Mouse (Mus musculus): ENCODE measurements around the gene Aqp9.
"Not testable (repeated sequence)": the region's sequence is repeated elsewhere in the genome, so short reads cannot be mapped to it uniquely, and the experiment has no call there.

The Aqp9 gene

GRCm38 (mm10) chr9:71140205-71140604 lies 28.3 kb downstream of the Aqp9 start:
- DNase-seq (ENCODE audit: low spot score in 2 of 2), result no peak

- DNase-seq (ENCODE audit: low spot score in 2 of 2), result no peak
Measured at GRCm38 (mm10) chr9:71138936-71139335, 29.5 kb downstream of the Aqp9 start.

DNA sequence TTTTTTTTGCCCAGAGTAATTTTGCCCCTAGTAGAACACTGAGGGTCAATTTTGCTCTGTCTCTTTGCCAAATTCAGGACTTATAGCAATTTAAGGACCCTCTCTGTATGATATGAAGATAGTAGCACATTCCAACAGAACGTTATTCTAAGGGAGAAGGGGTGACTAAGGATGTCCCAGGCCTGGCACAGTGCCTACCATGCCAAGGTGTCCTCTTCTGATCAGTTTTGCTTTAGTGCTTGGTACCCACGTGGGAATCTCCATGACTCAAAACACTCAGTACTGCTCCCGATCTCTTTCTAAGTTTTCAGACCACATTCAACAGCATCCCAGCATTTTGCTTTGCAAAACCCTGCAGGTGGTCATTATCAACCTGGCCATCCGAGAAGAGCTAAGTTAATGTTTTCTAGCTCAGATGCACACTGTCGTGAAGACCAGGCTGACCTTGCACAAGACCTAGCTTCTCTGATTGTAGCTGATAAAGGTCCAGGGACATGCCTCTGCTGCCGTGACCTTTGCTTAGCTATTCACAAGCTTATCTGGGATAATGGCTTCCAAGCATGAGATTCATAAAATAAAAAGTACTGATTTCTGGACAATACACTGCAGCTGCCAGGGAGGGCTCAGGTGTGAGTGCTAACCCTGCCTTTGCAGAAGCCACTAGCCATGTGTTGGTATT lies 31.1 kb downstream of the Aqp9 start:
- DNase-seq (ENCODE audit: low spot score in 2 of 2), result no peak

- DNase-seq (ENCODE audit: low spot score in 2 of 2), result no peak
Measured at GRCm38 (mm10) chr9:71135073-71135472, 33.4 kb downstream of the Aqp9 start.

DNA sequence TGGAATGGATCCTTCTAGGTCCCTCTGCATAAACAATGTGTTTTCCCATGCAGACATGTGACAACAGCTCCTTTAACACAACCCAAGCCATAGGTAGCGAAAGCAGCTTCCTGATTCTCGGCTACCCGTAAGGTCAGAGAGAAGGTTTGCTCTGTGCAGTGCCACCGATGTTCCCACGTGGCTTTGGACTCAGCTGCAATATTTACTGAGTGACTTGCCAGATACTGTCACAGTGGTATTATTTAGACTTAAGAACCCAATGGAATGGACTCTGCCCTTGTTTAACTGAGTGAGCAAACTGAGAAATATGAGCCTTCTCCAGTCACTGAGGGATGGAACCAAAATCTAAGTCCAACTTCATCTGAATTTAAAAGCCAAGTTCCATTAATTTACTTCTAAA lies 35.3 kb downstream of the Aqp9 start:
- no peak for DNase-seq (ENCODE audit: low spot score in 2 of 2)

DNA sequence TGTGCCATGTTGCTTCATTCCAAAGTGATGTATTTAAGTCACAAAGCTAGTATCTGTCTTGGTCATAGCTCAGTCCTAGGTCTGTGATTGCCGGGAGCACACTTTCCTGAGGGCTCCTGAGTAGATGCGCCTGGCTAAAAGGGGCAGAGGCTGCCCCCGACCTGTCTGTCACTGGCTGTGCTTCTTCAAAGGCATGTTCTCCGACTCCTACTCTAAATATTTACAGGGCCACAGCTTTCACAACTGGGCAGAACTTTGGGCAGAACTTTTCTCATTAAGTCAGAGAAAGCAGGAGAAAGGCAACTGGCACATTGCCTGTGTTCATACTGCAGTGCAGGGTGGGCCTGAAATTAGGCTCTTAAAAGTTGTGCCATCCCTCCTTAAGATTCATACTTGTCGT lies 36.7 kb downstream of the Aqp9 start:
- DNase-seq (ENCODE audit: low spot score in 2 of 2), result no peak

GRCm38 (mm10) chr9:71128911-71129310 lies 39.6 kb downstream of the Aqp9 start:
- DNase-seq (ENCODE audit: low spot score in 2 of 2), result peak; percentile 55 to 72

GRCm38 (mm10) chr9:71126205-71126604 lies 42.3 kb downstream of the Aqp9 start:
- peak; percentile 49 to 64 for DNase-seq (ENCODE audit: low spot score in 2 of 2)

DNA sequence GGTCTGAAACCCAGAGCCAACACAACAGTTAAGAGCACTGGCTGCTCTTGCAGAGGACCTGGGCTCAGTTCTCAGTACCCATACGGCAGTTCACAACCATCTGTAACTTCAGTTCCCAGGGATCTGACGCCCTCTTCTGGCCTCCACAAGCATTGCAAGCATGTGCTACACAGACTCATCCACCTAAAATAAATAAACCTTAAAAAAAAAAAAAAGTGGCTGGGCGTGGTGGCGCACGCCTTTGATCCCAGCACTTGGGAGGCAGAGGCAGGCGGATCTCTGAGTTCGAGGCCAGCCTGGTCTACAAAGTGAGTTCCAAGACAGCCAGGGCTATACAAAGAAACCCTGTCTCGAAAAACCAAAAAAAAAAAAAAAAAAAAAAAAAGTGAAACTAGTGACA lies 45.4 kb downstream of the Aqp9 start:
- not testable (repeated sequence) for DNase-seq (ENCODE audit: low spot score in 2 of 2)

- no peak for DNase-seq (ENCODE audit: low spot score in 2 of 2)
Measured at GRCm38 (mm10) chr9:71120924-71121323, 47.6 kb downstream of the Aqp9 start.

GRCm38 (mm10) chr9:71113166-71113565 lies 55.3 kb downstream of the Aqp9 start:
- DNase-seq (ENCODE audit: low spot score in 2 of 2), result no peak

DNA sequence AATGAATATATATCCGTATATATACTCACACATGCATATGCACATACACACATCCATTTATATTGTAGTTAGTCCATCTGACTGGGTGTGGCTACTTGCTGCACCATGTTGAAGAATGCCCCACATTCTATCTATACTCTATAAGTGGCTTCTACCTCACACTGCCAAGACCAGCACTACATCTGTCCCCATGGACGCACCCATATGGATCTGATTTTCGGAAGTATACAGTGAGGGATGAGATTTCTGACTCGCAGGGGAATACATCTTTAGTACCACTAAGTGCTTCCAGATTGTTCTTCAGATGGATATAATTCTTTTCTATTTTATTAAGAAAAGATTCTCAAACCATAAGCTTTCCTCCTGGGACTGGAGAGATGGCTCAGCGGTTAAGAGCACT lies 65.0 kb downstream of the Aqp9 start:
- no peak for DNase-seq (ENCODE audit: low spot score in 2 of 2)

- peak; percentile 58 to 66 for DNase-seq (ENCODE audit: low spot score in 2 of 2)
Measured at GRCm38 (mm10) chr9:71094066-71094465, 74.4 kb downstream of the Aqp9 start.

DNA sequence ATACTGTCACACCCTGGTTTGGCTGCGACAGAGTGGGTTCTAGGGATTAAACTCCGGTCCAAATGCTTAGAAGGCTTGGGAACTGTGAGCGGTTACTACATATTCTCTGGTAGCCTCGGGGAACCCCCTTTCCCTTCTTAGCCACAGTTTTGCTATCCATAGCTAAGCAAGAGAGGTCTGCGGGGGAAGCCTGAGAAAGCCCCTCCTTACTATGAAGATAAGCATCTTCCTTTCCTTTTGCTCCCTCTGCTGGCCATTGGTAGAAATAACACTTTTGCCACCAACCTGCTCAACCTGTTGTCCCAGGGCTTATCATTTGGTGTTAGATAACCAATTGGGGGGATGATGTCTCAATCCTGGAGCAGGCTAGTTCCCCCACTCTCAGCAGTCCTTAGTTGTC lies 76.4 kb downstream of the Aqp9 start:
- peak; percentile 46 to 62 for DNase-seq (ENCODE audit: low spot score in 2 of 2)

DNA sequence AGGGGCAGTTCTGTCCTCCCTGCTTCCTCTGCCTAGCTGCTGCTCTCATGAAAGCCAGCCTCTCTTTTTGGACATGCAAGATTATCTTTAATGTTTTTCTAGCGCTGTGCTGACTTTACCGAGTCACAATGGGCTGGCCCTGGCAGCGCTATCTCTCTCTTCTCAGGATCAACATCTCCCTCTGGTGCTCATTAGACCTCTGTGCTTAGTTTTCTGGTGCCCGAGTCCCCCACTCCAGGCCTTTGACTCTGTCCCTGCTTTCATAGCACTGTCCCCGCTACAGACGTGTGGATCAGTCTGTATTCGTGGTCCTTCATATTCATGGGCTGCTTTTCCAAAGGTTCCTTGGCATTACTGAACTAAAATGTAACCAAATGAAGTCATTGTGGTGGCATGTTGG lies 89.3 kb downstream of the Aqp9 start:
- DNase-seq (ENCODE audit: low spot score in 2 of 2), result no peak

GRCm38 (mm10) chr9:71077251-71077825 lies 91.1 kb downstream of the Aqp9 start:
- DNase-seq (ENCODE audit: low spot score in 2 of 2), result no peak

DNA sequence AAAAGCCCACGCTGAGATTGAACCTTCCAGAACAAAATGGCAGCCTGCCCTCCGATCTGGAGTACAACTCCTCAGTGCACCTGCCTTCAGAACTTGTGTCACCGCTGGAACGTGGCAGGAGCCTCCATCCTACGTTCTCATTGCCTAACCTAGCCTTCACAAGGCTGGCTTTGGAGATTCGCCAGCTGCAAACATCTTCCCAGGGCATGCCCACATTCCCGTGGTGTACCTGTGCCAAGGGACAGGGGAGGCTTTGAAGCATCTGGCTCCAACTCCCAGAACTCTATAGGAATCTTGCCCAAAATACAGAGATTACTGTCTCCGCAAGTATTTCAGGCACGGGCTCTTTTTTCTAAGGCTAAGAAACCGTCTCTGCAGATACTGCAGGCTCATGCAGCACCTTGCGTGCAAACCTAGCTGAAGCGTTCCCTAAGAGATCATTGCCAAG lies 92.3 kb downstream of the Aqp9 start:
- DNase-seq (ENCODE audit: low spot score in 2 of 2), result no peak

GRCm38 (mm10) chr9:71073831-71074230 lies 94.7 kb downstream of the Aqp9 start:
- peak; percentile 31 to 46 for DNase-seq (ENCODE audit: low spot score in 2 of 2)

DNA sequence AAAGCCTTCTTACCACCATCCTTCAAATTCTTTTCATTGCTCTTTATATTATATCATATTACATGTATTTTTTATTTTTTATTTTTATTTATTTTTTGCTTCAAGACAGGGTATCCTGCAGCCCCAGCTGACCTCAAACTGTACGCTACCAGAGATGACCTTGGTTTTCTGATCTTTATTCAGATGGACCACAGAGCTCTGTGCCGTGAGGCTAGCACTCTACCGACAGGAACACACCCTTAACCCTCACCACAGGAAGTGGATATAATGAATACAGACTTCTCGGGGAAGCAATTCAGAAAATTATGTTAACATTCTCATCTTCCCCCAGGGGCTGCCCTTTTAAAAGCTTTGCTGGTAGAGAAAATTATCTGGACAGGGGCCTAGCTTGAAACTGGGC lies 95.4 kb downstream of the Aqp9 start:
- no peak for DNase-seq (ENCODE audit: low spot score in 2 of 2)

DNA sequence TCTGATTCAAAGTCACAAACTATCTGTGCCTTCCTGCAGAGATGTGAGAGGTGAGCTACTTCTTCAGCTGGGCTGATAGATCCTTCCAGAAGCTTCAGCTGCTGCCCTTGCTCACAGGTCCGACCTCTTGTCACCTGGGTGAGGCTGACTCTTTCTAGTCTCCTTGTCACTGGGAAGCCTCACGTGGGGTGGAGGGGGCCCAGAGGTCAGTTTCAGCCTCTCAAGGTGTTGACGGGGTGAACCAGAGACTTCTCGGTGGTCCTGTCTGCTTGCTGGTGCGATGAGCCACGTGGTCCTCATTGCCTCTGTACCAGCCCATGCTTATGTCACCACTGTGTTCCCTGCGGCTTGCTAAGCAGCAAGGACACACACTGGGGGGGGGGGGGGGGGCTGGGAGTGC lies 96.0 kb downstream of the Aqp9 start:
- DNase-seq (ENCODE audit: low spot score in 2 of 2), result no peak

- DNase-seq (ENCODE audit: low spot score in 2 of 2), result no peak
Measured at GRCm38 (mm10) chr9:71071581-71072330, 96.7 kb downstream of the Aqp9 start.

GRCm38 (mm10) chr9:71070628-71071027 lies 97.9 kb downstream of the Aqp9 start:
- DNase-seq (ENCODE audit: low spot score in 2 of 2), result no peak

- DNase-seq (ENCODE audit: low spot score in 2 of 2), result no peak
Measured at GRCm38 (mm10) chr9:71068866-71069390, 99.6 kb downstream of the Aqp9 start.
